Mouse (Mus musculus) CH12.LX (cell line): ENCODE measurements around the gene Numa1.

Experiments used
- CTCF ChIP-seq, 2 experiments: IDR thresholded peaks in 1 of 2; conservative IDR thresholded peaks in 1 of 2; 2 replicates each; pipeline ENCODE4 v1.5.1; 2011 to 2012; ENCODE audit warnings: low read depth in 2 of 2, low read length in 2 of 2, improper control_type of control experiment in 1 of 2, inconsistent platforms in 1 of 2, mild to moderate bottlenecking in 1 of 2, moderate library complexity in 1 of 2
- EP300 ChIP-seq: IDR thresholded peaks from 2 replicates; pipeline ENCODE4 v1.6.1; 2011; ENCODE audit warnings: low read length, improper control_type of control experiment
- IRF4 ChIP-seq: IDR thresholded peaks from 2 replicates; pipeline ENCODE4 v1.6.1; 2014; ENCODE audit warnings: low read depth, mild to moderate bottlenecking, inconsistent platforms, low read length, improper control_type of control experiment
- MXI1 ChIP-seq: IDR thresholded peaks from 2 replicates; pipeline ENCODE4 v1.6.1; 2011; ENCODE audit warnings: mild to moderate bottlenecking, low read depth, low read length, improper control_type of control experiment
- POLR2A ChIP-seq: IDR thresholded peaks from 2 replicates; pipeline ENCODE4 v1.6.1; 2011; ENCODE audit warnings: low read depth, mild to moderate bottlenecking, improper control_type of control experiment, low read length
- POLR2AphosphoS2 ChIP-seq: IDR thresholded peaks from 2 replicates; pipeline ENCODE4 v1.6.1; 2011; ENCODE audit warnings: low read depth, low read length, improper control_type of control experiment
- USF1 ChIP-seq: IDR thresholded peaks from 2 replicates; pipeline ENCODE4 v1.6.1; 2014; ENCODE audit warnings: low read depth, mild to moderate bottlenecking, inconsistent platforms, low read length, improper control_type of control experiment
- ZC3H11A ChIP-seq: IDR thresholded peaks from 2 replicates; pipeline ENCODE4 v1.6.1; 2012; ENCODE audit warnings: low read depth, mild to moderate bottlenecking, inconsistent platforms, low read length, improper control_type of control experiment
- ZNF384 ChIP-seq: IDR thresholded peaks from 2 replicates; pipeline ENCODE4 v1.6.1; 2012; ENCODE audit warnings: low read depth, low read length, improper control_type of control experiment, inconsistent platforms

- TF ChIP-seq EP300: no peak
- TF ChIP-seq CTCF (conservative IDR thresholded peaks at IDR 0.05 in 1 of 2, IDR thresholded peaks at IDR 0.05 in 1 of 2; ENCODE audit: low read depth in 2 of 2, low read length in 2 of 2): no peak
- TF ChIP-seq POLR2A: no peak
- no peak for TF ChIP-seq ZC3H11A
- TF ChIP-seq MXI1: no peak
- TF ChIP-seq ZNF384: no peak
- no peak for TF ChIP-seq POLR2AphosphoS2
- TF ChIP-seq USF1: no peak
- TF ChIP-seq IRF4: no peak
Observed at GRCm38 (mm10) chr7:101970429-101970775, 36.5 kb downstream of the Numa1 start.
